Mouse (Mus musculus) erythroid progenitor cell, adult 5-6 weeks (primary cell): Measurements from ENCODE around the gene Casq2. TPM values are rescaled to one million over a fixed set of nuclear protein-coding genes. Genes with fewer than 3 reads are reported as not detected.

ENCODE experiments used
- ATAC-seq: replicated peaks from 2 replicates; pipeline ENCODE4 v1.8.0; 2016; ENCODE audit warnings: moderate number of reproducible peaks, mild to moderate bottlenecking, moderate TSS enrichment, inconsistent platforms; ENCODE audit not compliant: poor library complexity, low FRiP score, severe bottlenecking
- total RNA-seq, 2 experiments: library from RNA; stranded (forward) in 1 of 2; stranded (reverse) in 1 of 2; fragments of 150-400 nt in 1 of 2; fragments of 186-747, 209-891 nt in 1 of 2; gene quantifications; 2 replicates each; pipeline versions ENCODE4 v1.2.3 to v1.2.4; 2015 to 2017; ENCODE audit warnings: low replicate concordance in 2 of 2

Casq2 gene
- total RNA-seq, 2 experiments from 2014 or later, result not detected

DNA sequence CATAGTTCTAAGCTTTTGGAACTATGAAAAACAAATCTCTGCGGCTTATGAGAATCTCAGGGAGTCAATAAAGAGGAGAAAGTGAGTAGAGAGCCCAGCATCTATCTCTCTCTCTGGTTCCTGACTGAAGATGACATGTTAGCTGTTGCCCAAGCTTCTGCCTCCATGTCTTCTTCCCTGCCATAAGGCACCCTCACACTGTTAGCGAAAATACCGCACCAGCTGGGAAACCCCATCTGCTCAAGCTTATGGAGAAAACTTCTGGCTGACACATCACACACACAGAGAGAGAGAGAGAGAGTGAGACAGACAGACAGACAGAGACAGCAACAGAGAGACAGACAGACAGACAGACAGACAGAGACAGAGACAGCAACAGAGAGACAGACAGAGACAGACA lies 15.2 kb upstream of the Casq2 start:
- no peak for ATAC-seq

DNA sequence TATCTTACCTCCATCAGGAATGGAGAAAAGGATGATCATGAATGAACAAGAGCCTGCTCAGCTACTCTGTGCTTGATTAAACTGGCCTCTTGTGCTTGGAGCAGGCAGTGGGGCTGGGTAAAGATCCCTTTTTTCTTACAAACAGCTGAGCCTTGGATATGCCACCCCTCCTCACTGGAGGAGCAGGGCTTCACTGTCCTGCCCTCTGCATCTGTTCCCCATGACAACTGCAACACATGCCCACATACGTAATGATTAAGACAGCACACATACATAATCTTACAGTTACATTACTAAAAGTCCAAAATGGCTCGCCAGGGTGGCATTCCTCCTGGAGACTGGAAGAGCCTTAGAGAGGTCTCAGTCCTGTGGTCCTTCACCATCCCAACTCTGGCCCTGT lies 6.8 kb upstream of the Casq2 start:
- no peak for ATAC-seq

DNA sequence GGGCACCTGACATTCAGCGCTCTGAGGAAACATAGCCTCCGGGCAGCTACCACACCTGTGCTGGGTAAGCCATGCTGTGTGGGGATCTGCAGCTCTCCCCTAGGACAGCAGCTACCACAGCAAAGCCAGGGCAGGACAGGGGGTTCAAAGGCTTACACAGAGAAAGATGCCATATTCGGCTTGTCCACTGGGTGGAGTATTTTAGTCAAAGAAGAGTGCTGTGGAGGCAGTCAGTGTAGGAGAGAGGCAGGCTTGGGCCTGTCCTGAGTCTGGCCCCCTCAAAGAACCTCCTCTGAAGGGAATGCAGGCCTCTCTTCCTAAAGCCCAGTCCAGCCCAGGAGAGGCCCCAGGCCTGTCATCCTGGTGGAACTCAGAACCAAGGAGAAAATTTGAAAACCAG lies 4.4 kb upstream of the Casq2 start:
- peak; percentile 56; the same call in 1 of the 2 replicates for ATAC-seq

DNA sequence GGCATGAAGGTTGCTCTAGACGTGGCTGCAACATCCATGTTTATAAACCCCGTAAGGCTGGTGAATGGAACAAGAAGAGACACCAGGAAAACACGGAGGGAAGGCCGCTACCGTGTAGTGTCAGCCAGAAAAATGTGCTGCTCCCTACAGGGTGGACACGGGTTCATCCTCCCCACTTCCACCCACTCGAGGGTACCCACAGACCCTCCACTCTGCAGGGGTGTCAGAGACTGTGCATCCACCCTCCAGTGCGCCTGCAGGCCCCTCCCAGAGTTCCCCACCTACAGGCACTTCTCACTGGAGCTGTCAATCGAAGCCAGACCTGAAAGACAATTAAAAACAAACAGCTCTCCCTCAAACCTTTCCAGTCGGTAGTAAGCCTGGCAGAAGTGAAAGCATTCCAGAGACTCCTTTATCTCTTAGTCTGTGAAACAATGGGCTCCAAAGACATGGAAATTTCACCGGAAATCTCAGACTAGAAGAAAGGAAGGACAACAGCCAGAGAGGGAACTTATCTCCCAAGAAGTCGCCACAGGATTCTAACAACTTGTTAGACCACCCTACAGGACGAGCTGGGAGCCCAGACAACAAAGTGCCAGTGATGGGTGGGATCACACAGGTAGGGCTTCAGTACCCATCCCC lies 2.5 kb upstream of the Casq2 start:
- ATAC-seq, result no peak

DNA sequence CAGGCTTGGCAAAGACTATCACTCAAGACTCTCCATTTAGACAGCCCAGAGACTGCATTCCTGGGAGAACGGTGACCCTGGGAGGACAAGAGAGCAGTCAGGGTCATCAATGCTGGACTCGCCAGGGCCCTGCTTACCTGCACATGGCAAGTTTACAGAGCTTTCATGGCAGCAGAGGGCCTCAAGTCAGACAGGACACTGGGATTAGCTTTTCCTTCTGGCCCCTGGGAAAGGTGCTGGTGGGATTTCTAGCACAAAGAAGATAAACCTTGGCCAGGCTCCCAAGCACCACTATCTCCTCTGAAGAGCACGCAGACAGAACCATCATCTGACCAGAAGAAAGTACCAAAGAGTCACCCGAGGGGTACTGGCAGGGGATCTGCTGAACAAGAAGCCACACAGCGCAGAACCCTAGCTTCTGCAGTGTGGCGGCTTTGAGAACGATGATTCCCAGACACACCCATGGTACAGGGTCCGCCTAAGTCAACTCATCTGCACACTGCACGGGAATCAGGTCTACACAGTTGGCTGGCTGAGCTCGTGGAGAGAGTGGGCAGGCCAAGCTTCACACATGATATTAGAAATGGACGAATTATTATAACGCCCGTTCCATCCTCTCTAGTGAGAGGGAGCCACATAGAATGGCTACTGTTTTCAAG lies 1.3 kb upstream of the Casq2 start:
- ATAC-seq, result no peak

DNA sequence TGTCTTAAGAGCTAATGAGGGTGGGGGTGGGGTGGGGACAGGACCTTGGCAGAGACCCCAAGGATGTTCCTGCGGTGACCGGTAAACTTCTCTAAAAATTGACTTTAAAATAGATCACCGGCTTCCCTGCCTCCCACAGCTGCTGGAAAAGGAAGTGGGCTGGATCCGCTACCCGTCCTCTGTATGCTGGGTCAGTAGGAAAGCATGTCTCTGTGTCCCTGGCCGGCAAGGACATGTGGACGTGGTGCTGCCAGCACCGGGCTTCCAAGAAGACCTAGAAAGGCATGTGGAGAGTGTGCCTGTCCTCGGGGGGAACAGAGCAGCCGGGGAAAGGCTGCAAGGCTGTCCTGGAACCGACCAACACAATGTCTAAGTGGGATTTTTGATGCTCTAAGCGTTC lies 496 bp upstream of the Casq2 start:
- ATAC-seq, result no peak

DNA sequence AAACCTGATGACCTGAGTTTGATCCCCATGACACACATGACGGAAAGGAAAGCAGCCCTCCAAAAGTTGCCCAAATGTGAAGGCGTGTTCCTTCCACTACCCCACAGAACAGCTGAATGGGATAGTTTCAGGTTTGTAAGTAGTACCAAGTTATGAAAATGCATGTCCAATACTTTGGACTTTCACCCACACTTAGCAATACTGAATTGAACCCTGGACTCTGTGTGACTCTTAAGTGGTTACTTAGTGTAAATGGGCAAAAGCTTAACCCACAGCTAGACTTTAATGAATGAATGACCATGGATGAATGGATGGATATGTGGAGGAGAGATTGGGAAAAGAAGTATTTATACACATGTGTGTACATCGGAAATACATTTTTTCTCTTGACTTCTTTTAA lies 8.6 kb downstream of the Casq2 start:
- no peak for ATAC-seq

DNA sequence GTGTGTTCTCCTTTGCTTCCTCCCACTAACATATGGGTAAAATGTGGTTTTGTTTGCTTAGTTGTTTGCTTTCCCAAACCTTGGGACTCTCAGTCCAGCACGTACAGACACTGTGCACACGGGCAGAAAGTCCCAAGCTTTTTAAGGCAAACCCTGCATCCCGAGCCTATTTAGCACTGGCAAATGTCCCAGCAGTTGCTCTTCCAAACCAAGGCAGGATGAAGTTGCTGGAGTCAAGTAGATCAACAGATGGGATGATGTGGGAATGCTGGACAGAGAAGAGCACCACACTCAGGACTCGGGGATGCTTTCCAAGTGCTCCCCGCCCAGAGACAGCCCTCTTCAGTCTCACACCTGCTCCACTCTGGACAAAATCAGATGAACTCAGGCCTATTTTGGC lies 9.2 kb downstream of the Casq2 start:
- ATAC-seq, result no peak

DNA sequence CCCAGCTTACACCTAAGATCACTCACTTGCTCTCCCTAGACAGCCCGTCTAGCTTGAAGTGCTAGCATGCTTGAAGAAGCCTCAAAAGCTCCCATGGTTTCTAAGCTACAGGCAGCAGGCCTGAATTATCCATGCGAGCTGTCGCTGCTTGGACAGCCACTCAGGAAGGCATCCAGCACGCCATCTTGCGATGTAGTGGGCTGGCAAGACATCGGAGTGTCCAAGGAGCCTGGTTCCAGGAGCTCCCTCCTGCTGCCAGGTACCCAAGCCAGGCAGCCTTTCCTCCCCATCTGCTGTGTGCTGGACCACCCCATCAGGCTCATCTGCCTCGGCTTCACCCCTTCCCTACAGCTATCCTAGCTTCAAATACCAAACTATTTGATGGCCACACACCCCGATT lies 10.2 kb downstream of the Casq2 start:
- no peak for ATAC-seq

DNA sequence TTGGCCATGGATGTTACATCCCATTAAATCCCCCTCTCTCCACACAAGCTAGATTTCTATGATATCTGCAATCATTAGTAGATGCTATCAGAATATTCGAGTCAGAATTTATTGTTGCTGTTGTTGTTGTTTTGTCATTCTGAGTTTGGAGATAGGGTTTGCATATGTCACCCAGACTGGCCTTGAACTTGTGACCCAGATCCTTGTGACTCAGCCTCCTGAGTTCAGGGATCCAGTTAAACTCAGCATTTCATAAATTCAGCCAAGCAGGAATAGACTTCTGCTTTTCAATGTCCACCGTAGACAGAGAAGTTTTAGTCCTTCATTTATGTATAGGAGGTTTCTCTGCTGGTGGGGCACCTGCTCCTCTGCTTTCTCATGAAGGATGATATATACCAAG lies 10.8 kb downstream of the Casq2 start:
- ATAC-seq, result no peak

DNA sequence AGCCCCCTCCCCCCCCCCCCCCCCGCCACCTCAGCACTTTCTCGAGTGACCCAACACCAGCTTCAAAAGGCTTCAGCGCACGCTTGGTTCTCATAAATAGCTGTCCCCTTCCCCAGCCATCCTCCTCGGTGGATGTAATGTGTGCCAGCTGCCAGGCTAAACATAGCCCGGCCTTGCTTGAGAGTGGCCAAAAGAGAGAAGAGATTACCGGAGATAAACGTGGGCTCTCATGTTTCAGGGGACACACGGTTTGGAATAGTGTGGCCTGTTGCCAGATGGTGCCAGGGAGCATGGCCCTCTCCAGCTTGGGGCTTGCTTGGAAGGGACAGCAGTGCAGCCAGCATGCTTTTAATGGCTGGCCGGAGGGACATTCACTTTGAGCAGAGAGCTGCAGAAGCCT lies 13.0 kb downstream of the Casq2 start:
- ATAC-seq, result no peak

DNA sequence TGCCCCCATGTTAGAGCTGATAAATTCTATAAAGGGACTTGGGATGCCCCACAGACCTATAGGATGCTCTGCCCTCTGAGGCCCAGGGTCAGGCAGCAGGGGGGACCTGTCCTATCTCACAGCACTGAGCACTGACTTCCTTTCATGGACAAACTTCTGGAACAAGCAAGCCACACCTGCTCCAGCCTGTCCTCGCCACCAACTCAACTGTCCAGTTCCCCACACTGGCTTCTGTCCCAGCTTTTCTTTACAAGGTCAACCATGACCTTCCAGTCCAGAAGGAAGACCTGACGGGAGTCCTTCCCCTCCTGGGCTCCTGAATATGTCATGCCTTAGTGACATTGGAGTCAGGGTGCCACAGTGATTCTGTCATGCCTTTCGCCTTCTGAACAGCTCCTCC lies 13.6 kb downstream of the Casq2 start:
- no peak for ATAC-seq

DNA sequence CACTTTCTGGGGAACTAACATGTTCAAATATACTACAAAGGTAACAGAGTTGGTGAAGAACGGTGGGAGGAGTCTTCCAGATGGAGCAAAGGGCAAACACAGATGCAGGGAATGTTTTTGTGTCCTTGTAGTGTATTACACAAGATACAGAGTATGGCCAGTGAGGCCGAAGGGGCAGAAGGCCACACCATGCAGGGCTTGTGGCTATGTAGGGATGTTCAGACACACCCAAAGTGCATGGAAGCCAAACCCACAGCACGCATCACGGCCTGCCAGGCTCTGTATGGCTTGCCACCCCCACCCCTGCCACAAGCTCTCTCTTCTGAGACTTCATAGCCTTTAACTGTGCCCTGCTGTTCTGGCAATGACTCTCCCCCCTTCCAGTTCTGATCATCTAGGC lies 15.2 kb downstream of the Casq2 start:
- ATAC-seq, result no peak

DNA sequence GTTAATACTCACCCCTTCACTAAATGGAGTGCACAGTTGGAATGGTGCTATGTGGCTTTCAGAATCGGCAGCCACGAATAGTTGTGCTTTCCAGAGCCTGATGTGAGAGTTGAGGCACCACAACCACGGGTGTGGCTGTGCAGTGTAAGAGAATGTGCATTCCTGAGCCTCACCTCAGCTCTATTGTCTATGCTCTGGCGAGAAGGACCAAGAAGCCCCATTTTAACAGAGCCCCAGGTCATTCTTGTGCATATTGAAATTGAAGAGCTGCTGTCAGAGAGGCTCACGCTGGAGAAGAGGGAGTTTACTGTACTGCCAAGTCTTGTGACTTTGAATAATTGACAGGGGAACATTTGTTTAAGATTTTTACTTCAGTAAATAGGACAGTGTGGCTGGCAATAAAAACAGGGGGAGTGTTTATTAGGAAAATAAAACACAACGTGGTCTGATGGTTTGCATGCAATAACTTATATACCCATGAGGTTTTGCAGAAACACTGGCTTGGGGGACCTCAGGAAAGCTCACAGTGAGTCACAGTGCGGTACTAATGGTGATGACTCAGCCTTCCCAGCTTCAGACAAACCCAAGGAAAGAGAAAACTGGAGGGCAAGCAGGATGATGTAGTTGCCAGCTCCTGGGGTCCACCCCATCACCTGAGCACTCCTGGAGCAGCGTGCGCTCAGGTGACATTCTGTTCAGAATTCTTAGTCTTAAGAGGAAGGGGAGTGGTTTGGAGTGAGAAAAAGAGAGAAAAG lies 17.8 kb downstream of the Casq2 start:
- ATAC-seq, result no peak

DNA sequence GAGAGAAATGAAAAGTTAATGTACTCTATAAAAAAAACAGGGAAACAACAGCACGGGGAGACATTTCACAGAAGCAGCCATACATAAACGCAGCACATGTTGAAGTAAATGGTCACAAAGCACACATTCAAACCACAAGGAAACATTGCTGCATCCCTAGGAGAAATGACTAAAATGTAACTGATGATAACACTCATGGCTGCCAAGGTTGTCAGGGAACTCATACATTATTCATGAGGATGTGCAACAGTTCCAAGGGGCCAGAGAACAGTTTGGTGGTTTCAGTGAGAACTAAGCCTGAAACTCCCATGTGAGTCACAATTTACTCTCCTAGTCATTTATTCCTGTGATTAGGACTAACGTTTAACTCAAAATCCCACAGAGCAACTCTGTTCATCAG lies 22.0 kb downstream of the Casq2 start:
- no peak for ATAC-seq

DNA sequence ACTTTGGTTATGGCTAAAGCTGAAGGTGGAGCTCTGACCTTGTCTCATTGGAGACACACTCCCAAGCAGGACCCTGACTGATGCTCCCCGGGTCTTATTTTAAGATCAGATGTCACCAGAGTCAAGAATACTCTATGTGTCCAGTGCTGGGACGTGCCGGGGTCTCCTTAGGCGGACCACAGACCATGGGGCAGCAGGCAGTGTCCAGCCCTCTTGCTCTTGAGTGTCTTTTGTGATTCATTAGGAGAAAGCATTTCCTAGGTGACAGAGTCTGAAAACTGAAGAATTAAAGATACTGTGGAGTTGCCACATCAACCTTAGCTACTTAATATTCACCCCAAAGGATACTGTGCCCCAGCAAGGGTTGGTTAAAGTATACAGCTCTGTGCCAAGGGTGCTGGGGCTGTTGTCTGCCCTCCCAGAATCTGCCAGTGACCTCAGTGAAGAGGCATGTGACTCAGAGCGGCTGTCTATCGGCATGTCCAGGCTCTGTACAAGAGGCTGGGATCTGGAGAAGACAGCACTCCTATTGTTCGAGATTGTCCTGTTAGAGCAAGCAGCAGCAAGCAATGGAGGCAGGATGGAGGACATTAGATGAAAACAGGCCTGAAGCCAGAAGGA lies 25.9 kb downstream of the Casq2 start:
- ATAC-seq, result no peak

DNA sequence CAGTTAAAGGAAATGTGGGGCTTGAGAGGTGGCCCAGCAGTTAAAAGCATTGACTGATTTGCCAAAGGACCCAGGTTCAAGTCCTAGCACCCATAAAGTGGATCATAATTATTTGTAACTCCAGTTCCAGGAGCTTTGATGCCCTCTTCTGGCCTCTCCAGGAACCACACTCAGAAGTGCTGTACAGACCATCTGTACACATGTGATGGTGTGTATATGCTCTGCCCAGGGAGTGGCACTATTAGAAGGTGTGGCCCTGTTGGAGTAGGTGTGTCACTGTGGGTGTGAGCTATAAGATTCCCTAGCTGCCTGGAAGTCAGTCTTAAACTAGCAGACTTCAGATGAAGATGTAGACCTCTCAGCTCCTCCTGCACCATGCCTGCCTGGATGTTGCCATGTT lies 34.7 kb downstream of the Casq2 start:
- ATAC-seq, result peak; percentile 70

DNA sequence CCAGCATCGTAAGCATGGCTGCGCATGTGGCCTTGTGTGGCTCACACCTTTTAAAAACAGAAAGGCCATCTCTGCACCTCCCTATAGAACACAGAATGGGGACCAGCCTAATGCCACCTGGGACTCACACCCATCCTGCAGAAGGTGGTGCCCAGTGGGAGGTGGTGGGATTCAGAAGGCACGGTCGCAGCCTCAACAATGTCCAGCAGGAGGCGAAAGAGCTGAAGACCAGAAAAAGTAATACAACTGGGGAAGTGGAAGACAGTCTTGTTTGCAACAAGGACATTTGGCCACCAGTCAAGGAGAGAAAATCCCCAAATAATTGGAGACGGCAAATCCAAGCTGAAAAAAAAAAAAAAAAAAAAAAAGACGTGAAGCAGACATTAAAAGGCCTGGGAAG lies 35.8 kb downstream of the Casq2 start:
- ATAC-seq, result 0 out of 2 replicates have a peak, but pooled peaks have one; percentile 31

DNA sequence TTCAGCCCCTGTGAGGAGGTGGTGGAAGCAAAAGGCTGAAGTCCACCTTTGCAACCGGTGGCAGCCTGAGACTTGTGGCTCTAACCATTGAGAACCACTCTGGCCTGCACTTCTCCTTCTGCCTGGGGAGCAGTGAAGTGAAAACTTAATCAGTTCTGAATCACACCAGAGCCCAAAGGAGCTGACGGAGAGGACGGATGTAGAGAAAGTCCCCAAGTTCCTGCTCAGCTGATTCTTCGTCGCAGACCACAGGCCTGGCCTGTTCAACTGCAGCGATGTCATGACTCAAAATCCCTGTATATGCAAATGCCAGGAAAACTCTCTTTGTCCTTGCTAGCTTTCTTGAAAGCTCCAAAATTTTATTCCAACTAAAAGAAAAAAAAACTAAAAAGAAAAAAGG lies 37.4 kb downstream of the Casq2 start:
- ATAC-seq, result no peak

DNA sequence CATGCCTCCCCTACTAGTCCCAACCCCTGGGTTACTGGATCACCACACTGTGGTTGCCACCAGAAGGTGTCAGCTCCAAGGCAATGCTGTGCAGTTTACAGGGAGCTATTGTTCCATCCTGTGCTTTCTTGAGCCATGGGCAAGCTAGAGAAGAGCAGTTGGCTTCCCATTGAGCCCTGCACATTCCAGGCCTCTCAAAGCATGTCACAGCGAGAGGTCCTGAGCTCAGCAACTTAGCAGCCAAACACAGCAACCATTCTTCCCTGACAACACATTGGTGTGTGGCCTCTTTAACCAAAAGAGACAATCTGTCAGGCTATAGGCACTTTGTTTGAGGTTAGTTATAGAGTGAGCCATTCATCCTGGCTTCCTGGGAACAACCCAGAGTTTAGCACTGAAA lies 39.3 kb downstream of the Casq2 start:
- no peak for ATAC-seq

DNA sequence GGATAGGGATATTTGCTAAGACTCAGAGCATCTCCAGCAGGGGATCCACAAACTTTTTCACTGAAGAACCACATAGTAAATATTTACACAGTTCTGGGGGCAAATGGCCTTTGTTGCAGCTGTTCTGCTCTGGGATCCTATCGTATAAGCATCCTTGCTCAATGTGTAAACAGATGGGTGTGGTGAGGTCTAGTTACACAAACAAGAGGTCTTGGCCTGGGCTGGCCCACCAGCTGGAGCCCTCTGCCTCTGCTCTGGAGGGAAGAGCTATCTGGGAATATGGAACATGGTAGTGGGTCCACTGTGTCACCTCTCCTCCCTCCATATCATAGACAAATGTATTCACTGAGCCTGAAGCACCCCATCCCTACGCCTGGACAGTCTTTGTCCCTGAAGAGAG lies 40.9 kb downstream of the Casq2 start:
- ATAC-seq, result no peak
